Mouse (Mus musculus) small intestine, adult 2 months (tissue): ENCODE measurements around the gene Ugt1a6b. TPM values are rescaled to one million over a fixed set of nuclear protein-coding genes. Genes with fewer than 3 reads are reported as not detected.

ENCODE experiments used
- H3K27ac ChIP-seq: fragments of 200-500 bp; 2 replicates; pipeline ENCODE4 v1.5.1; 2012; ENCODE audit warnings: low read depth, low read length, control low read depth, inconsistent platforms; ENCODE audit not compliant: insufficient read depth
- H3K27me3 ChIP-seq: fragments of 200-500 bp; 2 replicates; pipeline ENCODE4 v1.6.1; 2012; ENCODE audit warnings: mild to moderate bottlenecking, moderate library complexity, low read length, inconsistent platforms; ENCODE audit not compliant: control insufficient read depth, insufficient read depth
- H3K36me3 ChIP-seq: fragments of 200-500 bp; 2 replicates; pipeline ENCODE4 v1.6.1; 2012; ENCODE audit warnings: mild to moderate bottlenecking, low read length, control low read depth, inconsistent platforms; ENCODE audit not compliant: control insufficient read depth, insufficient read depth
- H3K4me1 ChIP-seq: fragments of 200-500 bp; 2 replicates; pipeline ENCODE4 v1.6.1; 2012; ENCODE audit warnings: low read length, inconsistent platforms, mixed read lengths; ENCODE audit not compliant: control insufficient read depth, insufficient read depth, insufficient read length
- H3K4me3 ChIP-seq: fragments of 200-500 bp; 2 replicates; pipeline ENCODE4 v1.5.1; 2012; ENCODE audit warnings: low read depth, mild to moderate bottlenecking, control low read depth, inconsistent platforms, low read length, moderate library complexity
- CTCF ChIP-seq: fragments of 200-500 bp; IDR thresholded peaks from 2 replicates; pipeline ENCODE4 v1.5.1; 2012; ENCODE audit warnings: low read depth, mild to moderate bottlenecking, control low read depth, inconsistent platforms, low read length, moderate library complexity, mixed read lengths; ENCODE audit not compliant: insufficient replicate concordance, insufficient read length; ENCODE audit errors: extremely low read depth
- POLR2A ChIP-seq: fragments of 200-500 bp; IDR thresholded peaks from 2 replicates; pipeline ENCODE4 v1.6.1; 2012; ENCODE audit warnings: low read depth, mild to moderate bottlenecking, control low read depth, inconsistent platforms, low read length, moderate library complexity
- WGBS: fragments of 180-500 bp; shearing (Covaris S2); methylation state at CpG from one replicate; pipeline ENCODE4 v1.1.7; 2018; 5-methylcytosine and 5-hydroxymethylcytosine counted together
- polyA plus RNA-seq: library from polyadenylated mRNA; depleted of rRNA; stranded (reverse); fragments of >200 nt; gene quantifications from 2 replicates; pipeline ENCODE4 v1.2.3, GENCODE M21; 2012

Gene Ugt1a6b
- polyA plus RNA-seq, 1 experiment: 2.7 TPM

GRCm38 (mm10) chr1:88255989-88256754 is 153.1 kb downstream of the Ugt1a6b start:
- H3K27me3 ChIP-seq: no peaks in the 10 kb centered on the region
- TF ChIP-seq CTCF: no peak
- no peak for TF ChIP-seq POLR2A
- WGBS: 82% methylated on average over 13 of the region's 13 CpGs
- peaks cover 5% of the 10 kb centered on the region for H3K36me3 ChIP-seq
- H3K4me1 ChIP-seq: peaks cover 19% of the 10 kb centered on the region
- H3K4me3 ChIP-seq: no peak overlapping the region
- no peak overlapping the region for H3K27ac ChIP-seq

GRCm38 (mm10) chr1:88256886-88257663 is 154.0 kb downstream of the Ugt1a6b start:
- H3K4me1 ChIP-seq: peaks cover 19% of the 10 kb centered on the region
- peaks cover 14% of the 10 kb centered on the region for H3K36me3 ChIP-seq
- H3K27me3 ChIP-seq: no peaks in the 10 kb centered on the region
- TF ChIP-seq CTCF: no peak
- TF ChIP-seq POLR2A: no peak
- 71% methylated on average over 10 of the region's 10 CpGs for WGBS
- H3K27ac ChIP-seq: no peak overlapping the region
- no peak overlapping the region for H3K4me3 ChIP-seq

- Histone ChIP-seq H3K4me3 (no peak overlapping the region), H3K27me3 (no peaks in the 10 kb centered on the region), H3K36me3 (peaks cover 20% of the 10 kb centered on the region), H3K4me1 (peaks cover 19% of the 10 kb centered on the region), H3K27ac (no peak overlapping the region)
- TF ChIP-seq POLR2A (no peak), CTCF (no peak)
- 83% methylated on average over 6 of the region's 6 CpGs for WGBS
These were observed 154.6 kb downstream of the Ugt1a6b start for GRCm38 (mm10) chr1:88257681-88258080.

GRCm38 (mm10) chr1:88258361-88258760 is 155.3 kb downstream of the Ugt1a6b start:
- Histone ChIP-seq H3K36me3 (peaks cover 26% of the 10 kb centered on the region), H3K27me3 (no peaks in the 10 kb centered on the region), H3K4me1 (peaks cover 12% of the 10 kb centered on the region), H3K4me3 (no peak overlapping the region), H3K27ac (no peak overlapping the region)
- WGBS: 74% methylated on average over 6 of the region's 6 CpGs
- no peak for TF ChIP-seq POLR2A
- no peak for TF ChIP-seq CTCF

- Histone ChIP-seq H3K27me3 (no peaks in the 10 kb centered on the region), H3K36me3 (peaks cover 34% of the 10 kb centered on the region), H3K27ac (no peak overlapping the region), H3K4me1 (peaks cover 7% of the 10 kb centered on the region), H3K4me3 (no peak overlapping the region)
- no peak for TF ChIP-seq CTCF
- TF ChIP-seq POLR2A: no peak
- WGBS: 71% methylated on average over 8 of the region's 8 CpGs
These were observed 156.0 kb downstream of the Ugt1a6b start for GRCm38 (mm10) chr1:88258881-88259642.

GRCm38 (mm10) chr1:88259643-88260024 is 156.6 kb downstream of the Ugt1a6b start:
- peaks cover 7% of the 10 kb centered on the region for H3K4me1 ChIP-seq
- TF ChIP-seq CTCF: no peak
- TF ChIP-seq POLR2A: no peak
- no peak overlapping the region for H3K4me3 ChIP-seq
- no peaks in the 10 kb centered on the region for H3K27me3 ChIP-seq
- 74% methylated on average over 4 of the region's 4 CpGs for WGBS
- H3K27ac ChIP-seq: no peak overlapping the region
- H3K36me3 ChIP-seq: peaks cover 39% of the 10 kb centered on the region

GRCm38 (mm10) chr1:88260114-88260513 is 157.1 kb downstream of the Ugt1a6b start:
- Histone ChIP-seq H3K4me3 (no peak overlapping the region), H3K27ac (no peak overlapping the region), H3K4me1 (peaks cover 7% of the 10 kb centered on the region), H3K27me3 (no peaks in the 10 kb centered on the region), H3K36me3 (peaks cover 44% of the 10 kb centered on the region)
- 52% methylated on average over 6 of the region's 6 CpGs for WGBS
- TF ChIP-seq POLR2A (no peak), CTCF (no peak)
